Mouse (Mus musculus) forebrain, postnatal 0 days (tissue): ENCODE measurements around the gene Ptprs. TPM values are rescaled to one million over a fixed set of nuclear protein-coding genes. Genes with fewer than 3 reads are reported as not detected.

Experiments
- ATAC-seq: fragments of 200-750 bp; cut with Nextera tagmentation; 2 replicates; pipeline ENCODE4 v1.8.0; 2017; ENCODE audit warnings: mild to moderate bottlenecking, moderate library complexity
- DNase-seq: peaks from one replicate; pipeline ENCODE4 v3.0.0-alpha.2; 2015
- H3K27ac ChIP-seq: fragments of 300-500 bp; sonication (generic); 2 replicates; pipeline ENCODE4 v1.5.1; 2014; ENCODE audit warnings: low read depth, mild to moderate bottlenecking, antibody characterized with exemption, low read length, moderate library complexity, mixed read lengths
- H3K27me3 ChIP-seq: fragments of 300-500 bp; sonication (generic); 2 replicates; pipeline ENCODE4 v1.6.1; 2014; ENCODE audit warnings: mild to moderate bottlenecking, low read length, mixed read lengths; ENCODE audit not compliant: insufficient read depth
- H3K36me3 ChIP-seq: fragments of 300-500 bp; sonication (generic); 2 replicates; pipeline ENCODE4 v1.6.1; 2014; ENCODE audit warnings: mild to moderate bottlenecking, moderate library complexity; ENCODE audit not compliant: insufficient read depth
- H3K4me1 ChIP-seq: fragments of 300-500 bp; sonication (generic); 2 replicates; pipeline ENCODE4 v1.6.1; 2014; ENCODE audit warnings: antibody characterized with exemption; ENCODE audit not compliant: insufficient read depth
- H3K4me2 ChIP-seq: fragments of 300-500 bp; sonication (generic); 2 replicates; pipeline ENCODE4 v1.6.1; 2014; ENCODE audit warnings: low read depth, mild to moderate bottlenecking, moderate library complexity
- H3K4me3 ChIP-seq: fragments of 300-500 bp; sonication (generic); 2 replicates; pipeline ENCODE4 v1.5.1; 2014; ENCODE audit warnings: low read depth, low read length, mixed read lengths
- H3K9ac ChIP-seq: fragments of 300-500 bp; sonication (generic); 2 replicates; pipeline ENCODE4 v1.6.1; 2014; ENCODE audit warnings: mild to moderate bottlenecking
- H3K9me3 ChIP-seq: fragments of 300-500 bp; sonication (generic); 2 replicates; pipeline ENCODE4 v1.6.1; 2016; ENCODE audit warnings: low read length
- CTCF ChIP-seq: sonication (generic); IDR thresholded peaks from 2 replicates; pipeline ENCODE4 v1.5.1; 2016; ENCODE audit warnings: antibody characterized with exemption, control low read depth, low read depth
- WGBS: fragments of 180-500 bp; shearing (Covaris S2); extraction: QIAGEN DNeasy Blood & Tissue Kit; methylation state at CpG from one replicate; pipeline ENCODE4 v1.1.7; 2014; 5-methylcytosine and 5-hydroxymethylcytosine counted together
- polyA plus RNA-seq: library from polyadenylated mRNA; unstranded; fragments of >200 nt; fragmentation: Nextera tagmentation; extraction: Ambion mirVana; gene quantifications from 2 replicates; pipeline ENCODE4 v1.2.1, GENCODE M21; 2015
- total RNA-seq: library from RNA; depleted of rRNA; stranded (reverse); fragments of >200 nt; gene quantifications from 2 replicates; pipeline ENCODE4 v1.2.3, GENCODE M21; 2014

Gene Ptprs
- total and polyA plus RNA-seq, 2 experiments from 2014 or later, result 250 to 711 TPM

- Histone ChIP-seq H3K27ac (no peak overlapping the region), H3K4me3 (no peak overlapping the region), H3K4me1 (no peaks in the 10 kb centered on the region), H3K36me3 (no peaks in the 10 kb centered on the region), H3K27me3 (no peaks in the 10 kb centered on the region), H3K9ac (no peak overlapping the region), H3K9me3 (no peaks in the 10 kb centered on the region), H3K4me2 (no peak overlapping the region)
- no peak for ATAC-seq
- TF ChIP-seq CTCF, result no peak
- WGBS, result 65% methylated on average over 2 of the region's 2 CpGs
- DNase-seq, result no peak
Measured at GRCm38 (mm10) chr17:56494480-56494879, 18.2 kb upstream of the Ptprs start.

GRCm38 (mm10) chr17:56493841-56494240, 17.6 kb upstream of the Ptprs start:
- WGBS, result 94% methylated on average over 2 of the region's 2 CpGs
- no peak overlapping the region for H3K4me2 ChIP-seq
- no peaks in the 10 kb centered on the region for H3K4me1 ChIP-seq
- no peak overlapping the region for H3K4me3 ChIP-seq
- no peak overlapping the region for H3K9ac ChIP-seq
- H3K27ac ChIP-seq, result no peak overlapping the region
- no peaks in the 10 kb centered on the region for H3K27me3 ChIP-seq
- no peaks in the 10 kb centered on the region for H3K36me3 ChIP-seq
- ATAC-seq (no peak), DNase-seq (no peak)
- no peaks in the 10 kb centered on the region for H3K9me3 ChIP-seq
- TF ChIP-seq CTCF, result no peak

GRCm38 (mm10) chr17:56490438-56491152, 14.3 kb upstream of the Ptprs start:
- H3K4me3 ChIP-seq, result no peak overlapping the region
- DNase-seq (no peak), ATAC-seq (no peak)
- H3K27me3 ChIP-seq, result no peaks in the 10 kb centered on the region
- no peaks in the 10 kb centered on the region for H3K9me3 ChIP-seq
- WGBS, result 71% methylated on average over 7 of the region's 7 CpGs
- H3K4me1 ChIP-seq, result peaks cover 15% of the 10 kb centered on the region
- no peak for TF ChIP-seq CTCF
- no peak overlapping the region for H3K27ac ChIP-seq
- H3K9ac ChIP-seq, result no peak overlapping the region
- H3K4me2 ChIP-seq, result no peak overlapping the region
- H3K36me3 ChIP-seq, result no peaks in the 10 kb centered on the region

- no peak for TF ChIP-seq CTCF
- peak overlapping the region; percentile 18; the same call in 1 of the 2 replicates for H3K4me2 ChIP-seq
- H3K4me1 ChIP-seq, result peaks cover 15% of the 10 kb centered on the region
- no peaks in the 10 kb centered on the region for H3K27me3 ChIP-seq
- H3K36me3 ChIP-seq, result no peaks in the 10 kb centered on the region
- H3K4me3 ChIP-seq, result no peak overlapping the region
- peak; percentile 89 for ATAC-seq
- H3K27ac ChIP-seq, result peak overlapping the region; percentile 72
- 4% methylated on average over 12 of the region's 12 CpGs for WGBS
- no peaks in the 10 kb centered on the region for H3K9me3 ChIP-seq
- 0 out of 2 replicates have a peak overlapping the region, but pooled peaks have one; percentile 4 for H3K9ac ChIP-seq
- peak; percentile 79 for DNase-seq
Measured at GRCm38 (mm10) chr17:56488028-56488427, 11.7 kb upstream of the Ptprs start.

- no peak overlapping the region for H3K4me3 ChIP-seq
- H3K27ac ChIP-seq, result peak overlapping the region; percentile 72
- TF ChIP-seq CTCF, result peak; percentile 51
- DNase-seq (peak; percentile 69), ATAC-seq (peak; percentile 81)
- no peaks in the 10 kb centered on the region for H3K36me3 ChIP-seq
- H3K27me3 ChIP-seq, result no peaks in the 10 kb centered on the region
- H3K9me3 ChIP-seq, result no peaks in the 10 kb centered on the region
- peak overlapping the region; percentile 18; the same call in 1 of the 2 replicates for H3K4me2 ChIP-seq
- under 1% methylated on average over 10 of the region's 16 CpGs for WGBS
- no peak overlapping the region for H3K9ac ChIP-seq
- peaks cover 15% of the 10 kb centered on the region for H3K4me1 ChIP-seq
Measured at GRCm38 (mm10) chr17:56487441-56487888, 11.2 kb upstream of the Ptprs start.

GRCm38 (mm10) chr17:56485926-56486325, 9.6 kb upstream of the Ptprs start:
- Histone ChIP-seq H3K9ac (no peak overlapping the region), H3K27me3 (no peaks in the 10 kb centered on the region), H3K36me3 (no peaks in the 10 kb centered on the region), H3K4me2 (no peak overlapping the region), H3K27ac (no peak overlapping the region), H3K4me3 (no peak overlapping the region), H3K4me1 (peaks cover 15% of the 10 kb centered on the region), H3K9me3 (no peaks in the 10 kb centered on the region)
- 82% methylated on average over 9 of the region's 9 CpGs for WGBS
- DNase-seq (no peak), ATAC-seq (no peak)
- TF ChIP-seq CTCF, result no peak

- TF ChIP-seq CTCF, result no peak
- WGBS, result 45% methylated on average over 9 of the region's 9 CpGs
- DNase-seq (no peak), ATAC-seq (no peak)
- no peak overlapping the region for H3K4me3 ChIP-seq
- no peaks in the 10 kb centered on the region for H3K9me3 ChIP-seq
- peaks cover 15% of the 10 kb centered on the region for H3K4me1 ChIP-seq
- no peak overlapping the region for H3K27ac ChIP-seq
- H3K27me3 ChIP-seq, result no peaks in the 10 kb centered on the region
- H3K36me3 ChIP-seq, result no peaks in the 10 kb centered on the region
- H3K4me2 ChIP-seq, result no peak overlapping the region
- H3K9ac ChIP-seq, result no peak overlapping the region
Measured at GRCm38 (mm10) chr17:56485118-56485517, 8.8 kb upstream of the Ptprs start.
